Mouse (Mus musculus): ENCODE data around the gene Rnf40. TPM values are rescaled to one million over a fixed set of nuclear protein-coding genes. Genes with fewer than 3 reads are reported as not detected.
"Not testable (repeated sequence)": the region's sequence is repeated elsewhere in the genome, so short reads cannot be mapped to it uniquely, and the experiment has no call there.

Rnf40 gene
- total RNA-seq, 1 experiment from 2014 or later: 69.6 TPM

- no peak for DNase-seq
Measured at GRCm38 (mm10) chr7:127602903-127603302, 14.3 kb downstream of the Rnf40 start.

GRCm38 (mm10) chr7:127604256-127604655 is 15.7 kb downstream of the Rnf40 start:
- no peak for DNase-seq

- DNase-seq: no peak
Measured at GRCm38 (mm10) chr7:127607150-127607549, 18.6 kb downstream of the Rnf40 start.

GRCm38 (mm10) chr7:127611011-127611410 is 22.4 kb downstream of the Rnf40 start:
- DNase-seq: no peak

- no peak for DNase-seq
Measured at GRCm38 (mm10) chr7:127611561-127611960, 23.0 kb downstream of the Rnf40 start.

- DNase-seq: no peak
Measured at GRCm38 (mm10) chr7:127613501-127613900, 24.9 kb downstream of the Rnf40 start.

- DNase-seq: no peak
Measured at GRCm38 (mm10) chr7:127614091-127614490, 25.5 kb downstream of the Rnf40 start.

GRCm38 (mm10) chr7:127614511-127614890 is 25.9 kb downstream of the Rnf40 start:
- peak; percentile 77 for DNase-seq

GRCm38 (mm10) chr7:127614891-127615843 is 26.6 kb downstream of the Rnf40 start, which contains the start of gene Zfp629:
Zfp629 (minus strand) TSS chr7:127615797.
- peak; percentile 68 for DNase-seq

- no peak for DNase-seq
Measured at GRCm38 (mm10) chr7:127616336-127616735, 27.8 kb downstream of the Rnf40 start.

GRCm38 (mm10) chr7:127616881-127617280 is 28.3 kb downstream of the Rnf40 start:
- no peak for DNase-seq

- no peak for DNase-seq
Measured at GRCm38 (mm10) chr7:127617962-127618361, 29.4 kb downstream of the Rnf40 start.

GRCm38 (mm10) chr7:127618402-127618801 is 29.8 kb downstream of the Rnf40 start:
- not testable (repeated sequence) for DNase-seq

- DNase-seq: no peak
Measured at GRCm38 (mm10) chr7:127626039-127626438, 37.5 kb downstream of the Rnf40 start.

- DNase-seq: no peak
Measured at GRCm38 (mm10) chr7:127626471-127626870, 37.9 kb downstream of the Rnf40 start.

- DNase-seq: no peak
Measured at GRCm38 (mm10) chr7:127628646-127629045, 40.1 kb downstream of the Rnf40 start.

- no peak for DNase-seq
Measured at GRCm38 (mm10) chr7:127631416-127631815, 42.8 kb downstream of the Rnf40 start.

- DNase-seq: peak; percentile 84
Measured at GRCm38 (mm10) chr7:127636963-127637362, 48.4 kb downstream of the Rnf40 start.

GRCm38 (mm10) chr7:127641260-127641659 is 52.7 kb downstream of the Rnf40 start:
- DNase-seq: no peak

- DNase-seq: no peak
Measured at GRCm38 (mm10) chr7:127642254-127642653, 53.7 kb downstream of the Rnf40 start.

GRCm38 (mm10) chr7:127646363-127646762 is 57.8 kb downstream of the Rnf40 start:
- no peak for DNase-seq

GRCm38 (mm10) chr7:127647576-127647975 is 59.0 kb downstream of the Rnf40 start:
- not testable (repeated sequence) for DNase-seq

- no peak for DNase-seq
Measured at GRCm38 (mm10) chr7:127648516-127649201, 60.1 kb downstream of the Rnf40 start.
